Mouse (Mus musculus) left cerebral cortex, postnatal 4 days (tissue): Measurements from ENCODE around the gene Nostrin. TPM values are rescaled to one million over a fixed set of nuclear protein-coding genes. Genes with fewer than 3 reads are reported as not detected.

ENCODE experiments used
- DNase-seq: peaks from one replicate; pipeline ENCODE4 v3.0.0-alpha.2; 2022
- intact Hi-C: fragments of 180-260 bp; cut with DNase I; formaldehyde crosslinking; loops from one replicate; pipeline ENCODE4 v1.15.1; 2025
- total RNA-seq, 2 experiments: library from RNA; stranded (reverse); gene quantifications; 2 replicates each; pipeline ENCODE4 v1.2.3; 2021

Nostrin gene
- 1 to 10 TPM; 2.8 to 3.6 TPM for total RNA-seq

DNA sequence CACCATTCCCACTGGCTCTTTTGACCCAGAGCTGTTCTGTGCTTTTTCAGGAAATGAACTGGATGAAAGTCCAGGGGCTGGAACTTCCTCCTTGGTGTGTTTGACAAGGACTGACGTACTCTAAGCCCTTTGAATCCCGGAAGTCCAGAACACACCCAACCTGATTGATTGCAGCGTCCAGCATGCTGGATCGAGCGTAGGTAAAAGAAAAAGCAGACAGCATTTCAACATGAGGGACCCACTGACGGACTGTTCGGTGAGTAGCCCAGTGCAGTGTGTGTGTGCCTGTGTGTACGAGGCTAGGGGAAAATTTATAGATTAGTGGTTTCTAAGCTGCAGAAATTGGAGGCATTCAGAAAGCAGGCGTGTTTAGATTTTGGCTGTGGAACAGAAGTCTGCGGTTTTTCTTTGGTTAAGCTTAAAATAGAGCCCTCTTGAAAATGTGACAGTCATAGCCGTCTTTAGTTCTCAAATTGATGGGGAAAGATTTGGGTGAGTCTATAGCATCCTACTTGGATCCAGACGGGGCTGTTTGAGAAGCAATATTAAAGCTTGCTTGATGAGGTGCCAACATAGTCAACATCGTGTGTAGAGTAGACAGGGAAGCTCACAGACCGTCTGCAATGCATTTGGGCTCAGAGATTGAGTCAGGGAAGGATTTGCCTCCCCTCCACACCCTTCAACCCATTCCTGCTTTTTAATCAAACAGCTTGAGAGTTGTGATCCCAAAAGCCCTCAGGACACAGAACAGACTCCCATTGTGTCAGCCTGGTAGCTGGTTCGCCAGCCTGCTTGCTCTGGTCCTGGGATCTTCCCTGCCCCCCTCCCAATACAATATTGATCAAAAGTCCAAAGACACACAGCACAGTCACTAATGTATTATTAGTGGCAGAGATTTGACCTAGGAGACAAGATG, at the start of gene Nostrin:
Gene Nostrin, plus strand, starts transcription at position 140 of the 916 bp plus-strand sequence.
- no peak for DNase-seq
- intact Hi-C loops: no loop called here

DNA sequence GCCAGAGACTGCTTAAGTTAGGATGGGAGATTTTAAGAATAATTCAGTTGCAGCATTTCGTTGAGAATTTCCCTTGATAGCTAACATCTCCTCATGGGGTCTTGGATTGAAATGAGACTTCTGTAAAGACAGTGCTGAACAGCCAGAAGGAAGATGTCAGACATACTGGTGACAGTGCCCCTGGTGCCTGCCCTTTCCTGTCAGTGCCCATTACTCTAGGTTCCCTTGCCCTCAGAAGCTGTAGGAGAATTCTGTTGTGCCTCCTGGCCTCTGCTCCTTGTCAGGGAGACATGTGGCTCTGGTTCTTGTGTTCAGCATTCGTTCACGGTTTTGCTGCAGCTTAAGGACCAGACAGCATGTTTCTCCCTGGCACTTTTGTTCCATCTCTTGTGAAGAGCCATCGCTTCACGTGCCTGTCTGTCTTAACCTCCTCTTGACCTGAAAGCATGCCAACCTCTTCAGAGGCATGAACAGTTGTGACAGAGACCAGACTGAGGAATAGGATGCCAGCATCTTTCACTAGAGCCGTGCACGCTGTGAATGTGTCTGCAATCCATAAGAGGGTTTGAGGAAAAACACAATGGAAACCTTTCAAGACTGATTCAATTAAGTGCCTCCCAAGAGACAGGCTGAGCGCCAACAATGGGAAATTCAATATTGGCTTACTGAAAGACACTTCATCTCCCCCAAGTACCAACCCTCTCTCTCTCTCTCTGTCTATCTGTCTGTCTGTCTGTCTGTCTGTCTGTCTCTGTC, 48.9 kb upstream of the Nostrin start:
- intact Hi-C loops: no loop called here
- peak; percentile 35 for DNase-seq

DNA sequence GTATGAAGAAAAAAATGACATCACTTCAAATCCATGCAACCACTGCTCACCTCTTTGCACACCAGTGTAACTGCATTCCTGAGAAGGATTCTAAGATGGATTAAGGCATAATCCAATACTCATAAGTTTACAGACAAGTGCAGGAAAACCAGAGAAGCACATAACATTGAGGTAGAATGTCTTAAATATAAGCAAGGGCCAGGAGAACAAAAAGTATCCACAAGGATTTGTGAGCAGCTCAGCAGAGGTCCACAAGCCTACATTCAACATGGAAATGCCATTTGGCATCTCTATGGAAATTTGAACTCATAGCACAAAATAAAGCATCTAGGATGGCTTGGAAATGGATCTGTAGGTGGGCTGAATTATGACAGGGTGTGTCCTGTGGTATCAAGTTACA, 39.8 kb upstream of the Nostrin start:
- DNase-seq: no peak
- intact Hi-C loops: no loop called here

DNA sequence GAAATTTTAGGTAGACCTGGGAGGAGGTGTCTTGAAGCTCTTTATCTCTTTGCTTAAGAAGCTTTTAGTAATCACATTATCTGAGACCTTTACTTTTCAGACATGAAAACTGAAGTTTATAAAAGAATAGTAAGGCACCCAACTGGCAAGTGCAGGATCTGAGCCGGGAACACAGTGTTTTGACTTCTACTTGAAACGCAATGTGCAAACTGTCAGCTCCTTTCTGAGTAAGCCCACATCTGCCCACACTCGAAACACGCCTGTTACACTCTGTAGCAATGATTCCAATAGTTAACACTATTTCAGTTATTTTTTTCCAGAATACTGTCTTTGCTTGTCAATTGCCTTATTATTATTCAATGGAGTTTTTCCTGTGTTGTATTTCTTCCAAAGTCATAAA, 38.8 kb upstream of the Nostrin start:
- intact Hi-C loops: no loop called here
- no peak for DNase-seq

DNA sequence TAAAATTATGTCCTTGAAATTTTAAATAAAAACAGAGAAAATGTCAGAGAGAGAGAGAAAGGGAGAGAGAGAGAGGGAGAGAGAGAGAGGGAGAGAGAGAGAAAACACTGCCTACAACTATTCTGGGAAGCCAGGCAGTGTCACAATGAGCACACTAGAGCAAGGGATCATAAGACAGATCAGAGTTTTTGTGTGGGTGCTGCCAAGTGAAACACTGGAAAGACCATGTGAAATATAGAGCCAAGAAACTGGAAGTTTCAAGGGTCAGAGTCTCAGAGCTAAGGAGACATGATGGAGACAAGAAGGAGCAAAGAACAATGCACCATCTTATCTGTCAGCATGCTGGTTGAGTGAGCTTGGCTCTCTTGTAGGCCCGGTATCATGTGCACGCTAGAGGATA, 38.1 kb upstream of the Nostrin start:
- intact Hi-C loops: no loop called here
- no peak for DNase-seq

DNA sequence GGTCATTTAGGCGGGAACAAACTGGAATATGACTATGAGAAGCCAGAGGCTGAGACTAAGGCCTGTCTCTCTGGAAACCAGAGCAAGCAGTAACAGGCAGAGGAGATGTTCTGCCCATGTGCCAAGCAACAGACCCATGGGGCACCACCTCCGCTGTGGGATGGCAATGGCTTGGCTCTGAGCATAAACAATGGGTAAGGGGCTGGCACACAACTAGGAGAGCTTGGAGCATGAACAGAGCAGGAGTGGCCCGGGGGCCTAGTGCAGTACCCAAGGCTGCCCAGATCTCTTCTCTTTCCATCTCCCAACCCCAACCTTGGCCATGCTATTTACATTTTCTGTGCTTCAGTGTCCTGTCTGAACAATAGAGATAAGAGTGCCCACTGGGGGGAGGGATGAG, 36.9 kb upstream of the Nostrin start:
- DNase-seq: no peak
- intact Hi-C loops: no loop called here

DNA sequence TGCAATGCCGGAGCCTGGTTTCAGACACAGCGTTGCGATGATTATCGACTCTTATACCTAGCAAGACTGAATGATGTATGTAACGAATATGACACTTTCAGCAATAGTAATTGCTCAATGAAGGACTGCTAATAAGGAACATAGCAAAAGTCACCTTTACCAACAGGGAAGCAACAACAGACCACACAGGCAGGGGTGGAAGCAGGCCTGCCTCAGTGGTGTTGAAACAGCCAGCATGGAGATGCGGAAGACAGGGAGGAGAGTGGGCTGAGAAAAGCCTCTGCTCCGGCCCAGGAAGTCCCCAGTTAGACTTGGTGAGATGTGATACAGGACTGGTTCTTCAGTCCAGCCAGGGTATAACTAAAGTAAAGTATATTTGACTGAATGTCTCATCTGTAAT, 36.5 kb upstream of the Nostrin start:
- intact Hi-C loops: no loop called here
- no peak for DNase-seq

DNA sequence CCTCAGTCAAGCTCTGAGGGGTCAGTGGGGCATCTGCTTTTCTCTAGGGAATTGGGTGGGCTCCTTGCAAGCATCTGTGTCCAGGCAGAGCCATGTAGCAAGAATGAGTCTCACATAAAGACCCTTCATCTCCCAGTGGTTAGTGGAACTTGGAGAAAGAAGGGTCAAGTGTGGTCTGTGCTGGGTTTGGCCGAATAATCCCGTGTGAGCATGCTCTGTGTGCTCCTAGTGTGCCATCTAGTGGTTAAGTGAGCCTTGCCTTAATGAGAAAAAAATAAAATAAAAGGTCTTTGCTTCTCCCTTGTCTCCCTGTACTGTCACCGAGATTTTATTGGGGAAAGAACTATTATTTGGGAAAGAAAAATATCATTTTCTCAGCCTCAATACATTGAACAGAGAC, 34.9 kb upstream of the Nostrin start:
- intact Hi-C loops: loop anchor here (5.0 to 10.0 kb wide), 2 partner anchors 236 to 318 kb away; partner anchors contain the start of gene Cers6
- DNase-seq: peak; percentile 27

DNA sequence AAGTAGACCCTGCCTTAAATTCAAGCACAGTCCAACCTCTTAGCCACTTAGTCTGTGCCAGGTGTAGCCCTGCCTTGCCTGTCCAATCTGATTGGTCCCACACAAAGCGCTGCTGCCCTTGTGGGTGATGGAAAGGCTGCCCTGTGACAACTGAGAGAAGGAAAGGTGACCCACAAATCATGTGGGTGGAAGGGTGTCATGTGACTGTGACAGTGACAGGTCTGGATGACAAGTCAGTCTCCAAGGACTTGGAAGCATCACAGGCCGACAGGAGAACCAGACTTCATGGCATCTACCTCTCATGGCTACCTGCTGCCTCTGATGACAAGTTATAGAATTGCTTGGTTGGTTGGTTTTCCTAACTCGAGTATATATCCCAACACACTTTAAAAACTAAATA, 32.1 kb upstream of the Nostrin start:
- no peak for DNase-seq
- intact Hi-C loops: loop anchor here (5.0 to 10.0 kb wide), 2 partner anchors 239 to 321 kb away; partner anchors contain the start of gene Cers6

DNA sequence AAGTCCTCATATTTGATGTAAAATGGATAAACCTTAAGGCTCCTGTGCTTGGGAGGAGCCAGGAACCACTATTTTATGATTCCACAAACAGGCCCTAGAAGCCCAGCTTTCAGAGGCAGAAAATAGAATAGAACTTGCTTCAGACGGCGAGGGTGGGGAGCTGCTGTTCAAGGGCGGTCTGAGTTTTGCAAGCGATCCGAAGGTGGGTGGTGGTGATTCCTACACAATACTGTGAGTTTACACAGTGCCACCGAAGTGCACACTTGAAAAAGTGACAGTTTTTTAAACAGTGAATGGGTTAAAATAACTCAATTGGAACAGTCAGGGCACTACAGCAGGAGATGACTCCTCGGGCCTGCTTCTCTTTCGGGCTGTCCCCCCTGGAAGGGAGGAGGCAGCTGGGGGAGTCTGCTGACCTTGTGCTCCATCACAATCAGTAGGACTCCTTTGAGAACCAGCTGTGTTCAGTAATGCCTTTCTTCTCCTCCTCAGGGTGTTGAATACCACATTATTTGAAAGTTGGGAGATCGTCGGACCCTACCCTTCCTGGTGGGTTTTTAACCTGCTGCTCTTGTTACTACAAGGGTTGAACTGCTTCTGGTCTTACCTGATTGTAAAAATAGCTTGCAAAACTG, 31.0 kb upstream of the Nostrin start:
- DNase-seq: no peak

DNA sequence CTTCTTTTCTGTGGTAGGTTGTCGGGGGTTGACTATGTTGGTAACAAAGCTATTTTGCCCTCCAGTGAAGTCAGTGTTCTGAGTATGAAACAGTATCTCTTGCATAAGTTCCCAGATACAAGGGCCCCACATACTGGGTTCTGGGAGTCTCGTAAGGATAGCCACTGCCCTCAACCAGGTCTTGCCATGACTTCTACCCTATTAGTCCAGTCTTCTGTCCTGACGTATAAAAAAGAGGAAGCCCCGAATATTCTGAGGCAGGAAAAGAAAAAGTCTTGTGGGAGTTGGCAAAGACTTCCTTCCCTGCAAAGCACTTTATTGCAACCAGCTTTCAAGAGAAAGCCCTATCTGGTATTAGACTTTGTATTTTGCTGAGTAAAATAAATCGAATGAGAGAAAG, 26.4 kb upstream of the Nostrin start:
- DNase-seq: no peak
- intact Hi-C loops: loop anchor here (10.0 kb wide), 1 partner anchor 244 kb away; the partner anchor contains the start of gene Cers6

More for the DNA sequence above, 31.0 kb upstream of the Nostrin start:
- intact Hi-C loops: loop anchor here (5.0 to 10.0 kb wide), 2 partner anchors 240 to 322 kb away; partner anchors contain the start of gene Cers6

DNA sequence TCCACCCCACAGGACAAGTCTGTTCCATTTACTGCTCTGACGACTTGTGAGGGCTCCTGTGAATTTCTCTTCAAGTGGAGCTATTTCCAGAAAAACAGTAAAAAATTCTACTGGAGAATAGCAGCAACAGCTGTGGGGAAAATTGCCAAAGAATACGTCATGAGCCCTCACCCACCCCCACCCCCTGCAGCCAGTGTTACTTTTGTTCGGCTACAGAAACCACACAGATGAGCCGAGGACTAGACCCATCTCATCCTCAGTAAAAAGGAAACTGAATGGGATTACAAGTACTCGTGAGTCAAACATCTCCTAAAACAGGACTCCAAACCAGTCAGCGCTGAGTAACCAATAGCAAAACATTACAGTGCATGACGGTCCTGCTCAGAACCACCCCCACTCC, 25.9 kb upstream of the Nostrin start:
- no peak for DNase-seq
- intact Hi-C loops: loop anchor here (10.0 kb wide), 1 partner anchor 245 kb away; the partner anchor contains the start of gene Cers6

DNA sequence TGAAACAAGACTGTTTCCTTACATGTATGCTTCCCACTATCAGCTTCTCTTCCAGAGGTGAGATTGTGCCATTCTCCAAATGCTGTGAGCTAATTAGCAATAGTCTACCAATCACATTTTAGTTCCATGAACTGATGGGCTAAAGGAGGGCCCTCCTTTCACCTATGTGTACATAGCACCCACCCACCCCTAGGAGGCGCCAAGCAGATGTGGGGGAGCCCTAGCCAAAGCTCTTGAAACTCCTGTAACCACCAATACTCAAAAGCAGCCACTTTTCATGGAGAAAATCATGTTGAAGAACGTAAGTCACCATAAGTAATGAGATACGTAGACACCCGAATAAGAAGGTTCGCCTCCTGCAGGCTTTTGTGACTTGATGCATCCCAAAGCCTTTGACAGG, 23.0 kb upstream of the Nostrin start:
- DNase-seq: no peak

DNA sequence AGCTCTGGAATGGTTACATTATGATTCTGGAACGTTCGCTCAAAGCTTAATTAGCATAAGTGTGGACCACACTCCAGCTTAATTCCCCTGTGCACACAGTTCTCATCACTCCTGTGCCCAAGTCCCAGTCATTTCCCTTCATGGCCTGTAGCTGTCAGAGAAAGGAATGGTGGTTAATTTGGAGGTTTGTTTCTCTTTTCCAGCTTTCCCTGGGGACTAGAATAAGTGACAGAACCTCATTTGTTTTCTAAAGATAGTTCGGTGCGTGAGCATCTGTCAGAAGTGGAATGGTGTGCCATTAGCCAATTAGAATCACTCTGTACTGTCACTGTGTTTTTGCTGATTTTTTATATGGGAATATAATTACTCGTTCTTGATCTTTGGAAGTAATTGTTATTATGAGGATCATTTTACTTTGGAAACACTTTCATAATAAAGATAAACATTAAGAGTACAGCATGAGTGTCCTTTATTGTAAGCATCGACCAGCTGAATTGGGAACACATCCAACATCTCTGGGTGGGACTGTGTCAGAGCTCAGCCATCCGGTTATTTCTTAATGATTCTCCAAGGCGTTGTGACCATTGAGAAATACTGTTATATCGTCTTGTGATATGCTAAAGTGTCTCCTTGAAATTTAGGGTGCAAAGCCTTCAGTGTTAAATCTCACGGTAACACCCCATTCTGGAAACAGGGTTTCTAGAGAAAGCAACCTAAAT, 21.6 kb upstream of the Nostrin start:
- DNase-seq: no peak
- intact Hi-C loops: no loop called here

More for the DNA sequence above, 23.0 kb upstream of the Nostrin start:
- intact Hi-C loops: no loop called here

DNA sequence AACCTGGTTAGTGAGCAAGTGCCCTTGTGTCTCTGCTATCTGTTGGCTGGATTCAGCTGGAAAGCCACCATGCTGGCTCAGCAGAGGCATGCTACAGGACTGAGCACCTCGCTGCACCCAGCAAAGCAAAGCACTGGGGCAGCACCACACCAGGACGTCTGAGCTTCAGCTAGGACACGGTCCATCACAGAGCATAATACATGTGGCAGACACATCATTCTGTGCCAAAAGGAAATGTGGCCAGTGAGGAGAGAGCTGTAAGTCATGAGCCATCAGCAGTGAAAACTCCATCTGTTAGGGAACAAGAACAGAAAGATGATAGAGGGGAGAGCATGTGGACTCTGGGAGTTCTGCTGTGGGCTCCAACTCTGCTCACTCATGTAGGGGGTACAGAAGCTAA, 19.7 kb upstream of the Nostrin start:
- intact Hi-C loops: no loop called here
- DNase-seq: no peak

DNA sequence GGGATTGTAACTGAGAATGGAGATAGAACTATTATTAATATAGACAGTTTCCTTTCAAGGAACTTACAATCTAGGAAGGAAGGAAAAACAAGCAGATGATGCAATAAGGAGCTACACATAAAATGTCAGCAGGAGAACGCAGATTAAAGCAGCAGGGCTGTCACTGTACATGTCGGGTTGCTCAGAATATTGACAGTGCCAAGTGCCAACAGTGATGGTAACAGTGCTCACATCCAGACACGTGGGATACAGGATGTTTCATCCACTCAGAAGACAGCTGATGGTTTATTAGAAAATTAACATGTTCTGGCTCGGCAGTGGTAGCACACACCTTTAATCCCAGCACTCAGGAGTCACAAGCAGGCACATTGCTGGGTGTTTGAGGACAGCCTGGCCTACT, 18.8 kb upstream of the Nostrin start:
- DNase-seq: peak; percentile 8
- intact Hi-C loops: no loop called here

DNA sequence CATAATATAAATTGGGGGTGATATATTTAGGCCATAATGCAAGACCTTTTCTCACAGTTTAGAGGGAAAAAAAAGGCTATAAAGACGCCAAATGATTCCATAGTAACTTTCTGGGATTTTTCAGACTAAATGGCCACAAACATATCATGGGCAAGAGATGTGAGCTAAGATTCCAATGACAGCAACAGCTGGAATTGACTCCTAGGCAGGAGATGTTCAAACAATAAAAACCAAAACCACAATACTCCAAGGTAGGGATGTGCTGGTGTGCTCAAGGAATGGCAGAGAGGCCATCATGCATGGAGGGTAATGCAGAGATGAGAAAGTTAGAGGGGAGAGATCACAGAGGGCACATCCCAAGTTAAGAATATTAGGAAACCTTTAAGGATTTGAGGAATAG, 16.6 kb upstream of the Nostrin start:
- intact Hi-C loops: no loop called here
- no peak for DNase-seq

DNA sequence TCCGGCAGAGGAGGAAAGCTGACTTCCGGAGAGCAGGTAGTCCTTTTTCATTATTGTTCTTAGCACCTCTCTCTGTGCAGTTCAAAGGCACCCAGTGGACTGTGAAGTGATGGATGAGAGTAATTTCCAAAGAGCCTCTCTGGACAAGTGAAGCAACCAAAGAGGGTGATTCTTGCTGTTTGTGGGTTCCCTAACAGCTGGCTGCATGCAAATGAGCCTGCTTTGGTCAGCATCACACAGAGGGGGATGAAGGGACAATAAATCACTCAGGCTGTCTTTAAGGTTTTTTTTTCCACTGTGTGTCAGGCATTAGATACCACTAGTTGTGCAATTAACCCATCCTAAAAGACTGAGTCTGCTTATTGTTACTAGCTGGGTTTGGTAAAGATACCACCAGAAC, 15.9 kb upstream of the Nostrin start:
- intact Hi-C loops: no loop called here
- no peak for DNase-seq

DNA sequence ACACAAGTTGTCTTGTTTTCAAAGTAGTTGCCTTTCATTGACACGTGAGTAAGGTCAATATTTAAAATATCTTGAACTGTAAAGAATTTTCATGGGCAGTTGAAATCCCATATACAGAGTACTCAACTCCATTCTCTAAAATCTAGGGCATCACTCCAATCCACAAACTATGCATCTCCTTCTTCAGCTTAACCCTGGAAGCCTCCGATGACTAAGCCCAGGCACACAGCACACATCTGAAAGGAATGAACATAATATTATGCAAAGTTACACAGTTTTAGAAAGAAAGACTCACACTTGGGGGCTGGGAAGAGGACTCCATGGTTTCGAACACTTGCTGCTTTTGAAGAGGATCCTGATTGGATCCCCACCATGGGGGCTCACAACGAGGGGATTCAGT, 13.9 kb upstream of the Nostrin start:
- intact Hi-C loops: no loop called here
- DNase-seq: no peak

DNA sequence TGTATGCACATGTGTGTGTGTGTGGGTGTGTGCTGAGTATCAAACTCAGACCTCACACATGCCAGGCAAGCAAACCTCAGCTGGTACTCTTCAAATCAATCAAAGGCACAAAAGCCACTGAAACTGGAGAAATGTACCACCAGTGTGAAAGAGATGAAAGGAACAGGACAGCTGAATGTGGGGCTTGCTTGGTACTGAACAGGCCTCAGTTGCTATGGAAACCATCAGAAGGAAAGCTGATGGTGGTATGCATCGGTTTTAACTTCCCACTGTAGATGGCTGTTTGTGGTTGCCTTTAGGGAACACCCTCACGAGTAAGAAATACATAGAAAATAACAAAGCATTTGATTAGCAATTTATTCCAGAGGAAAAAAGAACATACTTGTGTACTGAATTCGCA, 10.2 kb upstream of the Nostrin start:
- DNase-seq: no peak
- intact Hi-C loops: no loop called here
